Mouse (Mus musculus) bone marrow, adult 2 months (tissue): ENCODE measurements around the gene Tmem151a.

Experiments
- CTCF ChIP-seq: fragments of 200-500 bp; IDR thresholded peaks from 2 replicates; pipeline ENCODE4 v1.5.1; 2011; ENCODE audit warnings: low read length, control low read depth; ENCODE audit not compliant: control insufficient read depth, insufficient read depth
- POLR2A ChIP-seq: fragments of 200-500 bp; IDR thresholded peaks from 2 replicates; pipeline ENCODE4 v1.6.1; 2011; ENCODE audit warnings: low read depth, mild to moderate bottlenecking, control low read depth, low read length, borderline replicate concordance; ENCODE audit not compliant: control insufficient read depth

DNA sequence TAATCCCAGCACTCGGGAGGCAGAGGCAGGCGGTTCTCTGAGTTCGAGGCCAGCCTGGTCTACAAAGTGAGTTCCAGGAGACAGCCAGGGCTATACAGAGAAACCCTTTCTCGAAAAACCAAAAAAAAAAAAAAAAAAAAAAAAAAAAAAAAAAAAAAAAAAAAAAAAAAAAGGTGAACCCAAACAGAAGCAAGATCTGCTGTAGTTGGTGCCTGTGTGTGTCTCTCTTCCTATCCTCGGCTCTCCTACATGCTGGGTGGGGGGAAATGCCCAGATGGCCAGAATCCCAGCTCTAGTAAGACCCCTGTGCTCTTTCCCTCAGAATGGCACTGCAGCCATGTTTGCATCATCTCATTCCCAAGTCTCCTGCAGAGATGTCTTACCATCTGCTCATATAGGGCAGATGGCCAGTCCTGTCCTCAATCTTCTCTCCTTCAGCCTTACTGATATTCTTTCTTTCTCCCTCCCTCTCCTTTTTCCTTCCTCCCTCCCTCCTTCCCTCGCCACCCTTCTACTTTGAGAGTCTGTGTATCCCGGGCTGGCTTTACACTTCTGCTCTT lies 38.8 kb upstream of the Tmem151a start:
- TF ChIP-seq POLR2A (no peak), CTCF (no peak)
